Mouse (Mus musculus) activated CD4-positive, CD25-positive, alpha-beta regulatory T cell, adult 9 weeks (primary cell): Measurements from ENCODE around the gene Tm2d3. TPM values are rescaled to one million over a fixed set of nuclear protein-coding genes. Genes with fewer than 3 reads are reported as not detected.

Experiments used
- polyA plus RNA-seq: library from polyadenylated mRNA; unstranded; fragments of 100-300 nt; shearing (Covaris generic); gene quantifications from one replicate; pipeline ENCODE4 v1.2.1, GENCODE M21; 2017

Tm2d3 gene
- polyA plus RNA-seq = 123 TPM

GRCm38 (mm10) chr7:65690869-65691268 lies at the start of gene Tm2d3:
Tm2d3 (plus strand) TSS chr7:65691169.

GRCm38 (mm10) chr7:65644643-65645351 lies 46.2 kb upstream of the Tm2d3 start, which contains the start of gene Tarsl2:
Tarsl2 (plus strand) TSS chr7:65644898.

Other genes starting within 250 kb of the Tm2d3 start
- gene Tjp1, start 163.4 kb upstream of the Tm2d3 start, polyA plus RNA-seq = 0.20 TPM
- 0.45 TPM for gene Tarsl2, start 46.3 kb upstream of the Tm2d3 start, polyA plus RNA-seq
- gene Pcsk6, start 170.6 kb downstream of the Tm2d3 start, polyA plus RNA-seq = not detected